Mouse (Mus musculus) hindbrain, embryonic 10.5 days (tissue): ENCODE results near the gene Siah1a. TPM values are rescaled to one million over a fixed set of nuclear protein-coding genes. Genes with fewer than 3 reads are reported as not detected.

Experiments
- DNase-seq: peaks from one replicate; pipeline ENCODE4 v3.0.0-alpha.2; 2017; ENCODE audit warnings: low spot score
- H3K27ac ChIP-seq: fragments of 300-500 bp; sonication (generic); 2 replicates; pipeline ENCODE4 v1.5.1; 2016; ENCODE audit warnings: mild to moderate bottlenecking, moderate library complexity
- H3K27me3 ChIP-seq: fragments of 300-500 bp; sonication (generic); 2 replicates; pipeline ENCODE4 v1.6.1; 2016; ENCODE audit warnings: mild to moderate bottlenecking; ENCODE audit not compliant: poor library complexity, insufficient read depth, severe bottlenecking
- H3K36me3 ChIP-seq: fragments of 300-500 bp; sonication (generic); 2 replicates; pipeline ENCODE4 v1.6.1; 2016; ENCODE audit warnings: mild to moderate bottlenecking, moderate library complexity
- H3K4me1 ChIP-seq: fragments of 300-500 bp; sonication (generic); replicated peaks from 2 replicates; pipeline ENCODE4 v1.6.1; 2016; ENCODE audit warnings: mild to moderate bottlenecking
- H3K4me3 ChIP-seq: fragments of 300-500 bp; sonication (generic); 2 replicates; pipeline ENCODE4 v1.5.1; 2016; ENCODE audit warnings: mild to moderate bottlenecking, moderate library complexity
- H3K9me3 ChIP-seq: fragments of 300-500 bp; sonication (generic); 2 replicates; pipeline ENCODE4 v1.6.1; 2016; ENCODE audit warnings: mild to moderate bottlenecking, moderate library complexity
- WGBS: fragments of 180-500 bp; shearing (Covaris S2); methylation state at CpG from one replicate; pipeline ENCODE4 v1.1.7; 2016; 5-methylcytosine and 5-hydroxymethylcytosine counted together
- polyA plus RNA-seq: library from polyadenylated mRNA; unstranded; fragments of >200 nt; fragmentation: Nextera tagmentation; extraction: Ambion mirVana; gene quantifications from 2 replicates; pipeline ENCODE4 v1.2.1, GENCODE M21; 2016

Siah1a gene
- polyA plus RNA-seq, result 52.8 and 57.1 TPM in 2 replicates

- no peaks in the 10 kb centered on the region for H3K36me3 ChIP-seq
- H3K27ac ChIP-seq, result peak within 1 kb of the TSS; percentile 100
- H3K4me3 ChIP-seq, result peak within 1 kb of the TSS; percentile 92
- DNase-seq, result peak; percentile 76
- peaks cover 33% of the 10 kb centered on the region for H3K4me1 ChIP-seq
- WGBS, result under 1% methylated on average over 88 of the region's 88 CpGs
- H3K27me3 ChIP-seq, result no peaks in the 10 kb centered on the region
- H3K9me3 ChIP-seq, result no peaks in the 10 kb centered on the region
These were observed at the start of gene Siah1a, which contains the start of gene Gm10638 for GRCm38 (mm10) chr8:86745221-86745934. Gene Siah1a (minus strand): TSS chr8:86745934. Gene Gm10638 (plus strand): TSS chr8:86745699.

- no peak overlapping the region for H3K27ac ChIP-seq
These were observed 49.0 kb upstream of the Siah1a start for GRCm38 (mm10) chr8:86794716-86795115.

GRCm38 (mm10) chr8:86791542-86791941 is 45.8 kb upstream of the Siah1a start:
- Histone ChIP-seq H3K36me3 (no peaks in the 10 kb centered on the region), H3K9me3 (no peaks in the 10 kb centered on the region), H3K27ac (no peak overlapping the region), H3K27me3 (no peaks in the 10 kb centered on the region), H3K4me1 (peaks cover 21% of the 10 kb centered on the region), H3K4me3 (no peak overlapping the region)
- DNase-seq, result no peak
- 88% methylated on average over 6 of the region's 6 CpGs for WGBS

More at GRCm38 (mm10) chr8:86794716-86795115, 49.0 kb upstream of the Siah1a start:
- WGBS, result 46% methylated on average over 6 of the region's 6 CpGs
- no peak for DNase-seq
- Histone ChIP-seq H3K36me3 (no peaks in the 10 kb centered on the region), H3K4me1 (peaks cover 8% of the 10 kb centered on the region), H3K27me3 (no peaks in the 10 kb centered on the region), H3K9me3 (no peaks in the 10 kb centered on the region), H3K4me3 (no peak overlapping the region)

DNA sequence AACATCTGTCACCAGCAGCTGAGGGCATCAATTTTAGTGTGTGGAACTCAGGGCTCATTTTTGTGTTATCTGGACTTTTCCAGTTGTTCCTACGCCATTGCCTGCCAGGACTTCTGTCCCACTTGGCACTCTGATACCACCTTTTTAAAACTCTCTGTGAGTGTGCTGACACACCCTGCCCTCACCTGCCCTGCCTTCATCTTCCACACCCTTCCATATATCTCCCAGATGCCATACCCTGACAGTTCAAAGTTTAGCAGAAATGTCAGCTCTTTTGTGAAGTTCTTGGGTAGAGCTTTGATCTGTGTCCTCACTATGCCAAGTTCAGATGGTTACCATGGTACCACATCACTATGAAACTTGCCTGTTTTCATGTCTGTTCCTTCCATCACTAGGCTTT is 43.8 kb upstream of the Siah1a start:
- H3K27me3 ChIP-seq, result no peaks in the 10 kb centered on the region
- no peaks in the 10 kb centered on the region for H3K36me3 ChIP-seq
- DNase-seq, result no peak
- 86% methylated on average over 1 of the region's 1 CpGs for WGBS
- no peak overlapping the region for H3K4me3 ChIP-seq
- no peak overlapping the region for H3K27ac ChIP-seq
- H3K4me1 ChIP-seq, result peaks cover 21% of the 10 kb centered on the region
- no peaks in the 10 kb centered on the region for H3K9me3 ChIP-seq

DNA sequence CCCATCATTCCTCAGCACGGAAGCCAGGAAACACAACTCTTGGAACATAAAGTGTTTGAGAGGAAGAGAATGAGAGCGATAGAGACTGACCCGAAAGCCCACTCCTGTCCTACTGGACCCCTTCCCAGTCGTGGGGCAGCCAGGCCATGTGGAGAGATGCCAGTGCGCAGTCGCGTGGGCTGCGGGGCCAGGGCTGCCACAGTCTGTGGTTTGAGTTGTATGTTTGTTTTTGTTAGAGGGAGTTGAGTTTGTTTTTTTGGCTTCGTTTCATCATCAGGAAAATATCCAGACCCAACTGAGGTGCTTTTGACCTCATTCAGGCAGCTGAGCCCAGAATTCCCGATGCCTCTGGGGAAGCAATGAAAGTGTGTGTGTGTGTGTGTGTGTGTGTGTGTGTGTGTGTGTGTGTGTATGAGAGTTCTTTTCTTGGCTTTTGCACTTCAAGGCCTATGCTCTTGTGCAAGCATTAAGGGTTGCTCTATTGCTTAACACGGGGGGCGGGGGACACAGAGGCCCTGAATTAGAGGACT is 42.2 kb upstream of the Siah1a start:
- no peak for DNase-seq
- Histone ChIP-seq H3K27me3 (no peaks in the 10 kb centered on the region), H3K9me3 (no peaks in the 10 kb centered on the region), H3K36me3 (no peaks in the 10 kb centered on the region), H3K4me3 (no peak overlapping the region), H3K4me1 (peaks cover 21% of the 10 kb centered on the region), H3K27ac (no peak overlapping the region; the same call in 1 of the 2 replicates)
- 76% methylated on average over 12 of the region's 12 CpGs for WGBS

- Histone ChIP-seq H3K27me3 (no peaks in the 10 kb centered on the region), H3K27ac (no peak overlapping the region), H3K9me3 (no peaks in the 10 kb centered on the region), H3K4me1 (peaks cover 21% of the 10 kb centered on the region), H3K4me3 (no peak overlapping the region), H3K36me3 (no peaks in the 10 kb centered on the region)
- WGBS, result 59% methylated on average over 5 of the region's 5 CpGs
- no peak for DNase-seq
These were observed 40.8 kb upstream of the Siah1a start for GRCm38 (mm10) chr8:86786498-86786897.

DNA sequence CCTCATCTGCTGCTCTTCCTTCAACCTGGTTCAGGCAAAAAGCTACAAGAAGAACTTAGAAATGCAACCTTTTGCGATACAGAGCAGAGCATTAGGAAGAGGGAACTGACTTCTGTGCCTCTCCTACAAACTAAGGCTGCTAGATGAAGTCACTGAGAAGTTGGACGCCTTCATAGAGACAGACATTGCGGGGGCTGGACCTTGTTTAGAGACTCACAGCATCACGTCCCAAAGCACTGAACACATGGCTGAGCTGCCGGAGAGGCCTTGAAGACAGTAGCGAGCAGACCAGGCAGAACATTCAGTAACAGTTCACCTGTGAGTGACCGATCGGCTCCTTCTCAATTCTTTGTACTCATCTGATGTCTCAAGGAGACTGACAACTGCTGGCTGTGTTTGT is 35.4 kb upstream of the Siah1a start:
- DNase-seq, result no peak
- no peaks in the 10 kb centered on the region; the same call in 1 of the 2 replicates for H3K4me1 ChIP-seq
- no peak overlapping the region for H3K27ac ChIP-seq
- H3K27me3 ChIP-seq, result no peaks in the 10 kb centered on the region
- no peak overlapping the region for H3K4me3 ChIP-seq
- H3K9me3 ChIP-seq, result no peaks in the 10 kb centered on the region
- no peaks in the 10 kb centered on the region for H3K36me3 ChIP-seq
- 90% methylated on average over 8 of the region's 8 CpGs for WGBS

- Histone ChIP-seq H3K36me3 (no peaks in the 10 kb centered on the region), H3K4me1 (no peaks in the 10 kb centered on the region), H3K9me3 (no peaks in the 10 kb centered on the region), H3K27ac (no peak overlapping the region), H3K4me3 (no peak overlapping the region), H3K27me3 (no peaks in the 10 kb centered on the region)
- no peak for DNase-seq
- 85% methylated on average over 8 of the region's 8 CpGs for WGBS
These were observed 33.5 kb upstream of the Siah1a start for GRCm38 (mm10) chr8:86779207-86779606.

GRCm38 (mm10) chr8:86769945-86770715 is 24.4 kb upstream of the Siah1a start:
- H3K4me3 ChIP-seq, result no peak overlapping the region
- no peak for DNase-seq
- no peaks in the 10 kb centered on the region for H3K27me3 ChIP-seq
- H3K27ac ChIP-seq, result no peak overlapping the region
- no peaks in the 10 kb centered on the region for H3K36me3 ChIP-seq
- 70% methylated on average over 1 of the region's 1 CpGs for WGBS
- no peaks in the 10 kb centered on the region for H3K4me1 ChIP-seq
- H3K9me3 ChIP-seq, result no peaks in the 10 kb centered on the region

DNA sequence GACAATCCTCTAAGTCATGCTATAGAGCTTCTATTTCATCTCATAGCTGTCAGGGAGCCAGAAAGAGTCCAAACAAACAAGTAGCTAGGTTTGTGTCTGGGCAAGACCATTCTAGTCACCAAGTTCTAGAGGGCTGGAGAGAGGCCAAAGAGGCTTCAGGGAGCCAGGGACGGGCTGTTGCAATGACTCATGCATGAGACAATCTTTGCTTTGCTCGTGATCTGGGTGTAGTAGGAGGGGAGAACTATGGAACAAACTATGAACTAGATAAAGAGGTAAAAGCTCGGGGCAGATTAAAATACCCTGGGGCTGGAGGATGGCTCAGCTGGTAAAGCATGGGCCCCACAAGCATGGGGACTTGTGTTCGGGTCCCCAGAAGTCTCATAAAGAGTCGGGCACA is 22.8 kb upstream of the Siah1a start:
- Histone ChIP-seq H3K27ac (no peak overlapping the region), H3K27me3 (no peaks in the 10 kb centered on the region), H3K4me1 (no peaks in the 10 kb centered on the region), H3K4me3 (no peak overlapping the region), H3K36me3 (no peaks in the 10 kb centered on the region), H3K9me3 (no peaks in the 10 kb centered on the region)
- DNase-seq, result no peak
- 83% methylated on average over 5 of the region's 5 CpGs for WGBS

DNA sequence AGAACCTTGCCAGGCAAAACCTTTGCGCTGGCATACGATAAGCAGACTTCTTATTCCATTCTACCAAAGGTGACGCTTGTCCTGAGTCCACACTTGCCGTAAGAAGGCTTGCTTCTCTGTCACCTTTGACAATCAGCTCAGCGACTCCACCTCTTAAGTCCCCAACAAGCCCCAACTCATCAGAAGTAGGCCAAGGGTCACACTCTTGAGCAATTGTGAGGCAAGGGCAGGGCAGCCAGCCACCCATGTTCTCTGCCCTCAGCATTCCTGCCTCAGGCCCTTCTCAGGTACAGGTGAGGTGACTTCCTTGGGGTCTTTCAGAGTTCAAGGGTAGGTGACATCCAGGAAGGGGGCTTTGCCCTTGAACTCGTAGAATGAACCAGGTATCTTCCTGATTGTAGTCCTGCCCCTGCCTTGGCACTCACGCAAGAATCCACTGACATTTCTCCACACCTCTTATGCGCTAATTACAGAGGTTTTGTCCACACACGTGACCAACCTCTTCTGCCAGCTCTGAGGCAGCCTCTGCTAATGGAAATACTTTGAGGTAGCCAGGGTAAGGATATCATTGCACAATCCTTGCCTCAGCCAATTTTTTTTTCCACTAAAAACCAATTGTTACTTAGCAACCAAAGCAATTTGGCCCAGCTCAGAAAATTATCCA is 20.9 kb upstream of the Siah1a start:
- Histone ChIP-seq H3K36me3 (no peaks in the 10 kb centered on the region), H3K27me3 (no peaks in the 10 kb centered on the region), H3K4me1 (no peaks in the 10 kb centered on the region), H3K27ac (no peak overlapping the region), H3K9me3 (no peaks in the 10 kb centered on the region), H3K4me3 (no peak overlapping the region)
- 88% methylated on average over 9 of the region's 9 CpGs for WGBS
- DNase-seq, result no peak

- DNase-seq, result no peak
- Histone ChIP-seq H3K9me3 (no peaks in the 10 kb centered on the region), H3K27me3 (no peaks in the 10 kb centered on the region), H3K27ac (no peak overlapping the region), H3K4me1 (no peaks in the 10 kb centered on the region), H3K4me3 (no peak overlapping the region), H3K36me3 (no peaks in the 10 kb centered on the region)
- 91% methylated on average over 8 of the region's 8 CpGs for WGBS
These were observed 19.9 kb upstream of the Siah1a start for GRCm38 (mm10) chr8:86765669-86766068.
